8 mouse cellular contexts compared by ENCODE assay signal in the genomic region with DNA sequence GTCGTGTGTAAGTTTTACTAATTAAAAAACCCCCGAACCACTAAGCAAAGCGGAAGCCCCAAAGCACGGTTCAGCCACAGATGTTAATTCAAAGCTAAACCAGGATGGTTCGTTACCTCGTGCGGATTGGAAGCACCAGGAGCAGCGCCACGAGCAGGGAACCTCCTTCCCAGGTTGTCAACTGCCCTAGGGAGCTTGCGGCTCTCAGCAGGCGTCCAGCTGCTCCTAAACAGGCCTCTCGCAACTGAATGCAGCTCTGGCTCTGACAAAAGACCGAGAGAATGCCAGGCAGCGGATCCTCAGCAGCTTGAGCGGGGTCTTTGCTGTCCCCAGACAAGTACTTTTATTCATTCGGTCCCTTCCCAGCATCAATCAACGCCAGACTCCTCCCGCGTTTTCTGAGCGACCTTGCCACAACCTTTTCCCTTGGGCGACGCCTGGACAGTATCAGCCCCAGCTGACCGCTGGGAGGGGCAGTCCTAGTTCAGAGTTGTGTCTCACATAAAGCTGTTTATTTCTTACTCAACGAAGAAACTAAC. TPM values are rescaled to one million over a fixed set of nuclear protein-coding genes. Genes with fewer than 3 reads are reported as not detected.
DNase-seq lines count a peak whose midpoint lies in the region; ATAC-seq and TF ChIP-seq lines count a peak whose summit lies in the region.

A gene (minus strand): TSS at position 392 of the 539 bp plus-strand sequence.

- no peak for DNase-seq in ovary, adult 18-20 months (ENCODE audit: low spot score)

- peak within 1 kb of the TSS; percentile 24 for H3K4me3 ChIP-seq in erythroblast, embryonic 14.5 days (replicated peaks)
- H3K4me3 ChIP-seq in bone marrow, adult 2 months (replicated peaks; ENCODE audit: control insufficient read depth, low read depth, low read length) = peak within 1 kb of the TSS; percentile 33
- H3K4me3 ChIP-seq in intestine, embryonic 15.5 days (replicated peaks) = peak within 1 kb of the TSS; percentile 53
- peak within 1 kb of the TSS; percentile 52 for H3K4me3 ChIP-seq in limb, embryonic 13.5 days
- H3K4me3 ChIP-seq in midbrain, embryonic 12.5 days = peak within 1 kb of the TSS; percentile 61

- WGBS in bone marrow, adult 2 months = 4% methylated on average over 24 of the region's 24 CpGs
- whole genome bisulfite sequencing in intestine, embryonic 15.5 days = 1% methylated on average over 24 of the region's 24 CpGs
- WGBS in limb, embryonic 13.5 days = under 1% methylated on average over 24 of the region's 24 CpGs
- WGBS in midbrain, embryonic 12.5 days = under 1% methylated on average over 24 of the region's 24 CpGs

- no peak for TF ChIP-seq POLR2A in bone marrow, adult 2 months (IDR thresholded peaks at IDR 0.05; ENCODE audit: borderline replicate concordance, control insufficient read depth, low read depth, low read length)

- H3K4me2 ChIP-seq in intestine, embryonic 15.5 days (replicated peaks) = peak within 1 kb of the TSS; percentile 91
- peak within 1 kb of the TSS; percentile 93 for H3K4me2 ChIP-seq in limb, embryonic 13.5 days (replicated peaks)
- H3K4me2 ChIP-seq in midbrain, embryonic 12.5 days (replicated peaks) = peak within 1 kb of the TSS; percentile 91

- H3K27me3 ChIP-seq in erythroblast, embryonic 14.5 days (ENCODE audit: control insufficient read depth) = peaks cover 17% of the 10 kb centered on the region
- no peaks in the 10 kb centered on the region for H3K27me3 ChIP-seq in intestine, embryonic 15.5 days (replicated peaks)
- peaks cover 43% of the 10 kb centered on the region for H3K27me3 ChIP-seq in limb, embryonic 13.5 days
- H3K27me3 ChIP-seq in midbrain, embryonic 12.5 days = no peaks in the 10 kb centered on the region

- H3K4me1 ChIP-seq in erythroblast, embryonic 14.5 days (ENCODE audit: control insufficient read depth) = no peaks in the 10 kb centered on the region
- no peaks in the 10 kb centered on the region for H3K4me1 ChIP-seq in bone marrow, adult 2 months (ENCODE audit: control insufficient read depth, insufficient read depth, low read length)
- peaks cover 11% of the 10 kb centered on the region; the same call in 1 of the 2 replicates for H3K4me1 ChIP-seq in intestine, embryonic 15.5 days (replicated peaks)
- peaks cover 13% of the 10 kb centered on the region for H3K4me1 ChIP-seq in limb, embryonic 13.5 days
- peaks cover 24% of the 10 kb centered on the region for H3K4me1 ChIP-seq in midbrain, embryonic 12.5 days

- no peak for TF ChIP-seq CTCF in bone marrow, adult 2 months (IDR thresholded peaks at IDR 0.05; ENCODE audit: control insufficient read depth, insufficient read depth, low read length)

- H3K9ac ChIP-seq in intestine, embryonic 15.5 days = peak within 1 kb of the TSS; percentile 60
- peak within 1 kb of the TSS; percentile 58 for H3K9ac ChIP-seq in limb, embryonic 13.5 days
- H3K9ac ChIP-seq in midbrain, embryonic 12.5 days (replicated peaks) = peak within 1 kb of the TSS; percentile 63

- no peak within 1 kb of the TSS for H3K27ac ChIP-seq in bone marrow, adult 2 months (ENCODE audit: control insufficient read depth, insufficient read depth, low read depth, low read length, poor library complexity)
- peak within 1 kb of the TSS; percentile 84 for H3K27ac ChIP-seq in intestine, embryonic 15.5 days
- H3K27ac ChIP-seq in limb, embryonic 13.5 days = no peak within 1 kb of the TSS
- H3K27ac ChIP-seq in midbrain, embryonic 12.5 days (replicated peaks) = peak within 1 kb of the TSS; percentile 78

- no peaks in the 10 kb centered on the region for H3K36me3 ChIP-seq in erythroblast, embryonic 14.5 days (ENCODE audit: control insufficient read depth)
- no peaks in the 10 kb centered on the region for H3K36me3 ChIP-seq in intestine, embryonic 15.5 days
- no peaks in the 10 kb centered on the region for H3K36me3 ChIP-seq in limb, embryonic 13.5 days
- no peaks in the 10 kb centered on the region for H3K36me3 ChIP-seq in midbrain, embryonic 12.5 days

- ATAC-seq in erythroblast, adult 5-6 weeks (replicated peaks; ENCODE audit: low FRiP score, poor library complexity, severe bottlenecking) = no peak
- ATAC-seq in granulocyte monocyte progenitor cell, adult 5-6 weeks (replicated peaks; ENCODE audit: poor library complexity, severe bottlenecking) = peak; percentile 45
- ATAC-seq in intestine, embryonic 15.5 days = peak; percentile 74
- ATAC-seq in limb, embryonic 13.5 days (ENCODE audit: low FRiP score, low read depth) = peak; percentile 48; the same call in 1 of the 2 replicates
- ATAC-seq in midbrain, embryonic 12.5 days (ENCODE audit: low FRiP score, low read depth) = peak; percentile 81

- no peaks in the 10 kb centered on the region for H3K9me3 ChIP-seq in erythroblast, embryonic 14.5 days (ENCODE audit: control insufficient read depth, low read length)
- H3K9me3 ChIP-seq in intestine, embryonic 15.5 days = no peaks in the 10 kb centered on the region
- H3K9me3 ChIP-seq in limb, embryonic 13.5 days = no peaks in the 10 kb centered on the region
- H3K9me3 ChIP-seq in midbrain, embryonic 12.5 days = no peaks in the 10 kb centered on the region

RNA-seq across cellular contexts. Expression of the gene that starts here (rescaled TPM):
- 0.02 TPM in 1 of 2 replicates, not detected in the other for polyA plus RNA-seq in erythroblast, embryonic 14.5 days (2012)
- 0.42 TPM in 1 of 2 replicates, not detected in the other for total RNA-seq in erythroblast, adult 5-6 weeks (2015; ENCODE audit: low replicate concordance)
- 0.60 TPM in 1 of 2 replicates, not detected in the other for total RNA-seq in erythroblast, adult 5-6 weeks (2017; ENCODE audit: low replicate concordance)
- polyA plus RNA-seq in bone marrow, adult 2 months (2011; ENCODE audit: insufficient read depth, insufficient read length, low replicate concordance, missing spikeins) = 0.72 and 0.77 TPM in 2 replicates
- 0.60 and 3.1 TPM in 2 replicates for total RNA-seq in granulocyte monocyte progenitor cell, adult 5-6 weeks (2014; fragmentation: Nextera tagmentation)
- 0.34 and 0.93 TPM in 2 replicates for total RNA-seq in granulocyte monocyte progenitor cell, adult 5-6 weeks (2017)
- polyA plus RNA-seq in intestine, embryonic 15.5 days (2015; fragmentation: Nextera tagmentation; extraction: Ambion mirVana) = 136 and 159 TPM in 2 replicates
- polyA plus RNA-seq in limb, embryonic 13.5 days (2015; fragmentation: Nextera tagmentation; extraction: Ambion mirVana) = 21.8 and 21.9 TPM in 2 replicates
- 97.8 and 106 TPM in 2 replicates for polyA plus RNA-seq in midbrain, embryonic 12.5 days (2016; fragmentation: Nextera tagmentation; extraction: Ambion mirVana)

Comparison
In these comparisons a context has a peak if more than half of its experiments do, and no peak if none do; other contexts are left out.
1. RNA of the gene that starts here (polyA plus RNA-seq): 136 to 159 TPM in intestine, embryonic 15.5 days, 97.8 to 106 TPM in midbrain, embryonic 12.5 days and 21.8 to 21.9 TPM in limb, embryonic 13.5 days; 0.72 to 0.77 TPM in bone marrow, adult 2 months and 0.02 TPM in erythroblast, embryonic 14.5 days; every median in the first group is over 10 times any median in the second.
2. H3K27ac ChIP-seq: peak in intestine, embryonic 15.5 days (single experiment) and midbrain, embryonic 12.5 days (single experiment); none in bone marrow, adult 2 months (single experiment) and limb, embryonic 13.5 days (single experiment).
3. Peak in every context shown above with its lines, with median percentiles within 50 percentile points of each other: H3K4me3 ChIP-seq, H3K4me2 ChIP-seq and H3K9ac ChIP-seq.